Mouse (Mus musculus) liver, adult (tissue): ENCODE data around the gene AU040320.

Source experiments
- GATA4 ChIP-seq: IDR thresholded peaks from 2 replicates; pipeline ENCODE4 v1.6.1; 2014; ENCODE audit warnings: mild to moderate bottlenecking, low read length; ENCODE audit not compliant: insufficient replicate concordance

Gene AU040320

DNA sequence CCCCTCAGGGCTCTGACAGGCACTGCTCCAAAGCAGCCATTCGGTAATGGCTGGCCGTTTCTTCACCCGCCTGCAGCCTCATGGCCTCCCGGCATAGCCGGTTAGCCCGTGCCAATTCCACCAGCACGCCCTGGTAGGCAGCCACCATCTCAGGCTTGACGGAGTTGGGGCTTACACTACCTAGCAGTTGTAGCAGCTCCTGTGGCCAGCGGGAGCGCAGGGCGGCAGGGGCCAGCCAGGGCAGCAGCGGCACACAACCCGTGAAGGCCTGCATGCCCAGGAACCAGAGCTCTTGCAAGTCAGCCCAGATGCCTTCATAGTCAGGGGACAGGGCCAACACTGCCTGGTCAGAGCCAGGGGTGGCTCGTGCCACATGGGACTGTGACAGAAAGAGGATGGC lies 8.5 kb upstream of the AU040320 start:
- TF ChIP-seq GATA4, result no peak

DNA sequence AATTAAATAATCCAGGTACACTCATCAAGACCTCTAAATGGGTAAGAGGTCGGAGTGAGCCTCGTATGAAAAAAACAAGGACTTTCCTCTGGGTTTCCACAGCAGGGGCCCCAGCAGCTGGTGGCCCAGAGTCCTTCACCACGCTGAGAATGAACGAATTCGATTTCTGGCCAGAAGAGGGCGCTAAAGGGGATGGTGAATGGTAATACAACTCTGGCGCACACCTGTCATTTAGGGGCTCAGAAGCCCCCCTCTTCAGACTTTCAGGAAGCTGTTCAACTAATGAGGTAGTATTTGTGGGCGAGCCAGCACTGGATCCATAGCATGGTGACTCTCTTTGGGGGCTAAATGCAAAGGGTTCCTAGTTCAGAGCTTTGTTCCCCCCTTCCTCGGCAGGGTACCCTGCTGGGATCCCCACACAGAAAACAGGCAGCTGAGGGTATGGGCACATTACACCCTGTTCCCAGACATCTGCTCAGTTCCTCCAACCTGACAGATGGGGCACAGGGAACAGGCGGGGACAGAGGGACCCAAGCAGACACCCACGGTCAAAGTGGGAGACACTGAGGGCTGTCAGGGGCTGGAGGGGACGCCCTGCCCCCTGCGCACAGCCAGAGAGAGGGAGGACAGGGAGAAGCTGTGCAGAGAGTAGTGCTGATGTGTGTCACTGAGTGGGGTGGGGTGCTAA lies 7.7 kb upstream of the AU040320 start:
- no peak for TF ChIP-seq GATA4

DNA sequence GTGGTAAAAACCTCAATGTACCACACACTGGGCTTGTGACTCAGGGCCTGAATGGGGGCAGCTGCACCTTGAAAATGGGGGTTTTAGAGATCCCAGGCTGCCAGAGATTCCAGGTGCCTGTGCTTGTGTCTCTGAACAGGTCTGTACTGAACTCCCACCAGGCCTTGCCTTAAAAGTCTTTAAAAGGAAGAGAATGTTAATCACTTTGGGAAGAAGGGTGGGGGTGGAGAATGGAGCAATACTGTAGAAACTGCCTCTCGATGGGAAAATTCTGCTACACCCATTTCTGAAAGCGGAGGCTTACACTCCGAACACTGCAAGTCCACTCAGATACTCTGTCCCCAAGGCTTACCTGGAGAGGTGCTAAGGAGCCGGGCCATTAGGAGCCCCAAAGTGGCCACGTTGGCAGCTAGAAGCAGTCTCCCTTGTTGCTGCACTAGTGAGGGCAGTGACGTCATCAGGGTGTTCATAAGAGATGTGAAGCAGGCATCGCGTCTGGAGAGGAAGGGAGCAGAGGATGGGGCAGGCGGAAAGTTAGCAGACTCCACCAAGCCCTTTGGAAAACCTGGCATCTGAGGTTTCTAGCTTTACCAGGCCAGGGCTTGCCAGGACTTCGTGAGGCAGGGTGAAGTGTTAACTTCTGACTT lies 7.0 kb upstream of the AU040320 start:
- TF ChIP-seq GATA4, result no peak

DNA sequence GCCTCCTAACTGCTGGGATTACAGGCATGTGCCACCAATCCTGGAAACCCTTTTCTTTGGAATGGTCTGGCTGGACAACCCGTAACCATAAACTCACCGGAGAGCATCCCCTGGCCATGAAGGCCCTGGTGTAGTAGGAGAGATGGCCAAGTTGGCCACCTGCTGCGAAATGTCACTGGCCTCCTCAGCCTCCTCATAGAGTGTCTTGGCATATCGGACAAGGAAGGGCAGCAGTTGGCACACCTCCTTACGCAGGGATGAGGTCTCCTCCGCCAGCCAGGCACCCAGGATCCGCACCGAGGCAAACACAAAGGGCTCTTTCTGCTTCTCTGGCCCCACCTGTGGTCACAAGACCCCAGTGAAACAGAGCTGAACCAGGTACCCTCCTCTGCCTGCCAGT lies 5.0 kb upstream of the AU040320 start:
- no peak for TF ChIP-seq GATA4

DNA sequence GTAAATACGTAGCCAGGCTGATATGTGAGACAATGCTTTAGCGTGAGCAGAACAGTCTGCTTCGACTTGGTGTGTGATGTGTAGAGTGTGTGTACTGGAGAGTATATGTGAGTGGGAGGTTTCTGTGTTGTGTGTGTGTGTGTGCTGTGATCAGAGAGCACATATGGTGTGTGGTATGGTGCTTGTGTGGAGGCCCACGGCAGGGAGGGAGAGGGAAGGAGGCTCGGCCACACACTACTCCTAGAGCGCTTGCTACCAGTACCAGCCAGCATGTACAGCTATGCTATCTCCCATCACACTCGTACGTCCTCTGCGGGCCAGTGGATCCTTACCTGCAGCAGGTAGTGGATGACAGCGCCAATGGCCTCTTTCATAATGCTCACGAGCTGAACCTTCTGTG lies 3.8 kb upstream of the AU040320 start:
- TF ChIP-seq GATA4, result no peak

DNA sequence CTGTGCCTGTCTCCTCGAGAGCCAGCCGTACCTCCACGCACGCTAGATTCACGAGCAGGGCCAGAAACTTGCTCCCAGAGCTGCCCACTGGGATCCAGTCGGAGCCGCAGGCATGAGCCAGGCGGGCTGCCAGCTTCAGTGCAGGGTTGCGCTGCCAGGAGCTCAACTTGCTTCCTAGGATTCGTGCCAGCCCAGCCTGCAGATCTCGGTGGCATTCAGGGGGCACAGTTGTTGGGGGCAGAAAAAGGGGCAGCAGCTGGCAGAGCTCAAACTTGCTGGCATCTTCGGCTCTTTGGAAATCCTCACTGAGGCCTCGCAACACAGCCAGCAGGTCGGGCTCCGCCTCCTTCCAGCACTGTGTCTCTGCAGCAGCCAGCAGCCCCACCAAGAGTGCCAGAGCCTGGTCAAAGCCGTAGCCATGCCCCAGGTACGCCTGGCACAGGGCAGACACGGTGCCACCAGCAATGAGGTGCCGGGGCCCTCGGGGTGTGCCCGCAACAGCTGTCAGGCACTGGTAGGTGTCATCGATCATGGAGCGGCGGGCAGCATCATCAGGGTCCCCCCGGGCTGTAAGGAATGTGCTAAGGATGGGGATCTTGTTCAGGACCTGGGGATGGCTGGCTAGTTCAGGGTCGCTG lies 3.2 kb upstream of the AU040320 start:
- TF ChIP-seq GATA4, result no peak

DNA sequence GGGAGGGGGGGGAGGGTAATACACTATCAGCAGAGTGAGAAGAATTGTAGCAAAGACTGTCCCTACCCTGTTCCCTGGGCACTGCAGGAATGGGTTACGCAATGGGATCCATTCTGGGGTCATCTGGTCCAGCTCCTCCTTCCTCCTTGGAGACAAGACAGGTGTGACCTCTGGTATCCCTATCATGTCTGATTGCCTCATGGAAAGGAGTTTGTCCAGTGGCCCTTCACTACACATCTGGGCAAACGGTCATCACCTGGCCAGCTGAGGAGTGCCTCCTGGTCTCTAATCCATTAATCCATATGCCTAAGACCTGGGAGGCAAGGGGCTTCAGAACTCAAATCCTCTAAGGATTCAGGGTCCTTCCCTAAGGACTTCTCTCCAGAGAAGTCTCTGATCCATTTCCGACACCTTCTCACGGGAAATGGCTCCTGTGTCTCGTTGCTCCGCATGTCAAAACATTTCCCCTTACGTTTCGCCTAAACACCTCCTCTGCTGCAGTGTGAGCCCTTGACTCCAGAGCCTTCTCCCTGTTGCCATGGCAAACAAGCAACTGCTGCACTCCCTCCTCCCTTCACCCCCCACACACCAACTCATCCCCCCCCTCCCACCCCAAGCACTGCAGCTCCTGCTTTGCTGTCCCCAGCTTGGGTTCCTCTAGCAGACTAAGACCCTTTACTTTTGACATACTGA lies 2.3 kb upstream of the AU040320 start:
- TF ChIP-seq GATA4, result no peak

DNA sequence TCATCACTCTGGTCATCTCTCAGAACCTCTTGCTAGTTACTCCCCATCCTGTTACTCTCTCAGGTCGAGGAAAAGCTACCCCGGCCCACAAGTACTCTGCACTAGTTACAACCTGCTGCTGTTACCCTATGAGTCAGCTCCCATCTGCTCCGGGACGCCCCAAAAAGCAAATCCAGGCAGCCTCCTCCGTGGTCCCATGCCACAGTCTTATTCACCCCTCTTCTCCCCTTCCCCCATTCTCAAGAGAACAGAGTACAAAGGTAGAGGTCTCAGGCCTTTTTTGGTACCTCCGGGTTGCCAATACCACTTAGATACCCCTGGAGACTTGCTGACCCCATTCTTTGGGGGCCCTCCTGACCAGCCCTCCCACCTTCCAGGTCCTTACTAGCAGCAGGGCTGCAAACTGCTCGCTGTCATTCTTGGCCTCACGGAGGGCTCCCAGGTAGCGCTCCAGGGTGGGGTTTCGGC lies 1.8 kb upstream of the AU040320 start:
- TF ChIP-seq GATA4, result no peak

DNA sequence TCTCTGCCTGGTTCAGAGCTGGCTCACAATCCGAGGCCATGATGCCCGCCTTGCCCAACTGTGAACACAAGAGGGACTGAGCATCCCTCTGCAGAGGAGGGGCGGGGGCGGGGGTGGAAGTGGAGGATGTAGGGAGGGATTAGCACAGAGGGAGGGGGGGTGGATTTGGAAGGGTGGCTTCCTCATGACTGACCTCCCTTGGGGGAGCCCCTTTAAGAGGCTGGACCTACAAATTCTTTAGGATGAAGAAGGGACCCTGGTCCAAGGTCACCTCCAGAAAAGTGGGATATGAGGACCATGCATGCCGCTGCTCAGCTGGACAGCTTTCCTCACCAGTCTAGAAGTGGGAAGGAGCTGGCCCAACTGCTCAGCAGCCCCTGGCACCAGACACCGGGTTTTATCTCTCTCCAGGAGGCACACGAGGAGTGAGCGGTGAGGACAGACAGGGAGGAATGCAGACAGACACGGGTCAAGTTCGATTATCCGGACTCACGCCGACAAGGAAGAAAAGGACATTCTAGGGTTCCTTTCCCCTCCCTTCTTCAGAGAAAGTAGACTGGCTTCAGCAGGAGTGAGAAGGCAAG lies 1.2 kb upstream of the AU040320 start:
- TF ChIP-seq GATA4, result no peak

DNA sequence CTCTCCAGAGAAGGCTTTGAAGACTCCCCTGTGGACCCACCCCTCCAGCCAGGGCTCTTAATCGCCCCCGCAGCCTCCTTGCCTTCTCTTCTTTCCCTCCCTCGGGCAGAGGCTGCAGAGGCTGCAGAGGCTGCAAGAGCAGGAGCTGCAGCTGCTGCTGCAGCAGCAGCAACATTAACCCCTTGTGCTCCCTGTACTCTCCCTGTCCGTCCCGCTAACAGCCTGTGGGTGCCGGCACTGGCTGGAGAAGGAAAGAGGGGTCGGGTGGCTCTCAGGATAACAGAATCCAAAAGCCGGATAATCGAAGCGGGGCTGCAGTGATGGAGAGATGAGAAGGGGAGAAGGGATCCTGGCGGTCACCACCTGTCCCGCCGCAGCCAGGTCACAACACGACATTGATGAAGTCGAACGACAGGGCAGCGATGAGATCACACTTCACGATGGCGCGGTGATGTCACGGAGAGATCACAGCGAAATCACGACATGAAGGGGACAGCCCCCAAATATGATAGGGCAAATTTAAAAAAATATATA lies 669 bp upstream of the AU040320 start:
- TF ChIP-seq GATA4, result no peak

DNA sequence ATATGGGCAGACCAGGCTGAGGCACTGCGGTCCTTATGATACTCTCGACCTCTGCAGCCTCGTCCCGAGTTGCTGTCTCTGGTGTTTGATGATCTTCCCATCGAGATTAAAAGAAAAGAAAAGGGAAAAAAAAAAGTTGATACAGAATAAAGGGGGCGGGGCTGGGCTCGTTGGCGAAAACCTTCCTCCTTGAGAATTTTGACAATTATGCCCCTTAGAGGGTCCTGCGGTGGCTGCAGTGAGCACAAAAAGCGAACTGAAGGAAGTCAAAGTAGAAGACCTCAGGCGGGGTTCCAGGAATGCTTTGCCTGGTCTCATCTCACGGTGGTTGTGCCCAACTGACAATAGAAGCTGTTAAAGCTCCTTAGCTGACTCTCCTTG lies 877 bp downstream of the AU040320 start:
- TF ChIP-seq GATA4, result no peak

DNA sequence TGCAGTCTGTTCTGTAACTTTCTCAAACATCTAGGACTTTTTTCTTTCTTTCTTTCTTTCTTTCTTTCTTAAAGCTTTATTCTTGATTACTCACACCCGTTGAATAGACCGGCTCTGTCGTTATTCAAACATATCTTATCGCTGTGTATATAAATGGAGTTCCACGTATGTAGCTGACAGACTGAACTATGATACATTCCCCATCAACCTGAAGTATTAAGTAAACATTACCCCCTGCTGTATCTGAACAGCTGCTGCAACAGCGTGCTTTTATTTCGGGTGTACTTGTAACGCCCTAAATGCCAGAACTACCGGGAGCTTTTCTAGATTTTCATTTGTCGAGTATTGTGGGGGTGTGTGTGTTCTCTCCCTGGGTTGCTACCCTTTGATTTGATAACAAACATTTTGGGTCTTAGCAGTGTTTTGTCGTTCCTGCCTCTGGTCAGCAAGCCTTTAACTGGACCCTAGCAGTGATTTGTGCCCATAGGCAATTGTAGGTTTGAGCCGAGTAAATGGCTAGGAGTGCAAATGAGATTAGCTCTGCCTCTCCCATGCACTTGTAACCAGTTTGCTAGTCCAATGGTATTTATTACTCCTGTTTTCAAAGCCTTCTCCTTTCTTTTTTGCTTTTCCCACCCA lies 1.5 kb downstream of the AU040320 start:
- no peak for TF ChIP-seq GATA4

DNA sequence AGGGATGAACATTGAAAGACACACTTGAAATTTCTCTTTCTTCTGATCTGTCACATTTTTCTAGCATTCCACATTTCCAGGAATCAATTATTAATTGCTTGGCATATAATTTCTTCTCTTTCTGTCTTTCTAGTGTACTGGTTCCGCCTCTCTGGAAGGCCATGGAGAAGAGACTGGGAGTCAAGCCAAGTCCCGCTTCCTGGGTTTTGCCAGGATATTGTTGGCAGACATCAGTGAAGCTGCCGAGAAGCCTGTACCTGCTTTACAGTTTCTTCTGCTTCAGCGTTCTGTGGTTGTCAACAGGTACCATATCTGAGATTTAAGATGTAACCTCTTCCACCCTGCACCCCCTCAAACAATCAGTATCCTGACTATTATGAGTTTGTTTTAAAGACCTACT lies 3.4 kb downstream of the AU040320 start:
- TF ChIP-seq GATA4, result no peak

DNA sequence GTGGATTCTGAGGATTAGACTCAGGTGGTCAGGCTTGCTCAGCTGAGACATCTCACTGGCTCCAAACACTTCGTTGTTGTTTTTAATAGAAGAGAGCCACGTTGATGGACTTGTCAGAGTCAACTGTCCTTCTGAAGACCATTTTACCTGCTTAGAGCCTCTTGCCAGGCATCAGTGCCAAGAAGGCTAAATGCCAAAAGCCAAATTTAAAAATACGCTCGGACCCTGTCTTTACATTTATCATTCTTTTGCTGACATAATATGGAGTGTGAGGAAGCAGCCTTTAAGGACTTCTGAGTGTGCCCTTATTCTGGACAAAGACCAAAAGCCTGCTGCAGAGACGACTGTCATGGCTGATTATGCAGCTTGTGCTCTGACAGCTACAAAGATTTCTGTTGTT lies 5.0 kb downstream of the AU040320 start:
- no peak for TF ChIP-seq GATA4

DNA sequence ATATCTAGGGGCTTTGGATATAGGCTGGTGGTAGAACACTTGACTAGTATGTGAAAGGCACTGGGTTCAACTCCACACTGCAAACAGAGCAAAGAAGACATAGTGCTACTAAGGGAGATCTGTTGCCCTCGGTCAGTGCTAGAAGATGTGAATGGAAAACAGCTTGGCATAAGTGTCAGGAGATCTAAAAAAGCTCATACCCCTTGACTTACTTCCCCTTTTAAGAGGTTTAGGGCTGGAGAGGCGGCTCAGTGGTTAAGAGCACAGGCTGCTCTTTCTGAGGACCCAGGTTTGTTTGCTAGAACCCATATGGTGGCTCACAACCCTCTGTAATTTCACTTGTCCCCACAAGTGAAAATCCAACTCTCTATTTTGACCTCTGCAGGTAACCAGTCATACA lies 6.1 kb downstream of the AU040320 start:
- TF ChIP-seq GATA4, result no peak
